Mouse (Mus musculus) R1 (cell line): Measurements from ENCODE around the gene Bak1.

Experiments
- DNase-seq: peaks from one replicate; pipeline ENCODE4 v3.0.0-alpha.2; 2018; ENCODE audit warnings: low read depth, low spot score

The Bak1 gene

GRCm38 (mm10) chr17:26981050-26981449 lies 47.8 kb downstream of the Bak1 start:
- DNase-seq = no peak

- no peak for DNase-seq
Measured at GRCm38 (mm10) chr17:26979426-26979825, 49.4 kb downstream of the Bak1 start.

- DNase-seq = peak; percentile 54
Measured at GRCm38 (mm10) chr17:26977354-26977753, 51.5 kb downstream of the Bak1 start.

- DNase-seq = no peak
Measured at GRCm38 (mm10) chr17:26975415-26975814, 53.4 kb downstream of the Bak1 start.

- DNase-seq = no peak
Measured at GRCm38 (mm10) chr17:26974547-26974946, 54.3 kb downstream of the Bak1 start.

- peak; percentile 97 for DNase-seq
Measured at GRCm38 (mm10) chr17:26972703-26973574, 55.9 kb downstream of the Bak1 start, which contains the start of gene Zbtb9. Gene Zbtb9, plus strand, starts transcription at chr17:26973167.

- no peak for DNase-seq
Measured at GRCm38 (mm10) chr17:26972107-26972506, 56.7 kb downstream of the Bak1 start.

- DNase-seq = no peak
Measured at GRCm38 (mm10) chr17:26971247-26971905, 57.4 kb downstream of the Bak1 start.

GRCm38 (mm10) chr17:26970221-26970620 lies 58.6 kb downstream of the Bak1 start:
- DNase-seq = no peak
